Mouse (Mus musculus): Measurements from ENCODE around the gene Sim1. TPM values are rescaled to one million over a fixed set of nuclear protein-coding genes. Genes with fewer than 3 reads are reported as not detected.

The Sim1 gene
- polyA plus RNA-seq, 1 experiment from 2014 or later: 1.1 TPM

- H3K27ac ChIP-seq (replicated peaks; ENCODE audit: low read depth, low read length): no peak overlapping the region
- no peak overlapping the region for H3K4me3 ChIP-seq (ENCODE audit: low read depth, low read length)
- DNase-seq (ENCODE audit: low spot score) (peak; percentile 37), ATAC-seq (ENCODE audit: low read depth) (no peak)
- H3K27me3 ChIP-seq (replicated peaks; ENCODE audit: control insufficient read depth, insufficient read depth, low read length): no peaks in the 10 kb centered on the region
- 0 out of 2 replicates have a peak, but pooled peaks cover 3% of the 10 kb centered on the region for H3K4me1 ChIP-seq (ENCODE audit: control insufficient read depth, insufficient read depth, low read length)
- WGBS: 17% methylated on average over 8 of the region's 8 CpGs
- H3K36me3 ChIP-seq (ENCODE audit: control insufficient read depth, insufficient read depth, low read length): no peaks in the 10 kb centered on the region
- no peak overlapping the region for H3K4me2 ChIP-seq (ENCODE audit: low read depth, low read length)
- no peak overlapping the region for H3K9ac ChIP-seq (ENCODE audit: low read depth, low read length)
- H3K9me3 ChIP-seq (ENCODE audit: control insufficient read depth, low read length): no peaks in the 10 kb centered on the region
Measured at GRCm38 (mm10) chr10:51011391-51012150, 117.0 kb downstream of the Sim1 start.

GRCm38 (mm10) chr10:51014901-51015300 lies 120.3 kb downstream of the Sim1 start:
- ATAC-seq (ENCODE audit: low read depth) (no peak), DNase-seq (ENCODE audit: low spot score) (peak; percentile 40)
- Histone ChIP-seq H3K9me3 (ENCODE audit: control insufficient read depth, low read length) (no peaks in the 10 kb centered on the region), H3K4me2 (ENCODE audit: low read depth, low read length) (no peak overlapping the region), H3K4me3 (ENCODE audit: low read depth, low read length) (no peak overlapping the region), H3K36me3 (ENCODE audit: control insufficient read depth, insufficient read depth, low read length) (no peaks in the 10 kb centered on the region), H3K9ac (ENCODE audit: low read depth, low read length) (no peak overlapping the region), H3K4me1 (ENCODE audit: control insufficient read depth, insufficient read depth, low read length) (0 out of 2 replicates have a peak, but pooled peaks cover 6% of the 10 kb centered on the region), H3K27me3 (replicated peaks; ENCODE audit: control insufficient read depth, insufficient read depth, low read length) (no peaks in the 10 kb centered on the region), H3K27ac (replicated peaks; ENCODE audit: low read depth, low read length) (no peak overlapping the region)
- 48% methylated on average over 2 of the region's 2 CpGs for WGBS

- 0 out of 2 replicates have a peak, but pooled peaks cover 6% of the 10 kb centered on the region for H3K4me1 ChIP-seq (ENCODE audit: control insufficient read depth, insufficient read depth, low read length)
- no peaks in the 10 kb centered on the region for H3K36me3 ChIP-seq (ENCODE audit: control insufficient read depth, insufficient read depth, low read length)
- WGBS: 58% methylated on average over 1 of the region's 1 CpGs
- H3K27ac ChIP-seq (replicated peaks; ENCODE audit: low read depth, low read length): no peak overlapping the region
- no peaks in the 10 kb centered on the region for H3K9me3 ChIP-seq (ENCODE audit: control insufficient read depth, low read length)
- ATAC-seq (ENCODE audit: low read depth) (no peak), DNase-seq (ENCODE audit: low spot score) (no peak)
- H3K9ac ChIP-seq (ENCODE audit: low read depth, low read length): no peak overlapping the region
- no peaks in the 10 kb centered on the region for H3K27me3 ChIP-seq (replicated peaks; ENCODE audit: control insufficient read depth, insufficient read depth, low read length)
- no peak overlapping the region for H3K4me3 ChIP-seq (ENCODE audit: low read depth, low read length)
- H3K4me2 ChIP-seq (ENCODE audit: low read depth, low read length): no peak overlapping the region
Measured at GRCm38 (mm10) chr10:51015362-51015761, 120.8 kb downstream of the Sim1 start.

- no peak for DNase-seq (ENCODE audit: low spot score)
- no peak for ATAC-seq (ENCODE audit: low read depth)
- H3K4me1 ChIP-seq (ENCODE audit: control insufficient read depth, insufficient read depth, low read length): no peaks in the 10 kb centered on the region
- no peak overlapping the region for H3K9ac ChIP-seq (ENCODE audit: low read depth, low read length)
- no peak overlapping the region for H3K4me3 ChIP-seq (ENCODE audit: low read depth, low read length)
- no peak overlapping the region for H3K4me2 ChIP-seq (ENCODE audit: low read depth, low read length)
- H3K9me3 ChIP-seq (ENCODE audit: control insufficient read depth, low read length): no peaks in the 10 kb centered on the region
- H3K27me3 ChIP-seq (replicated peaks; ENCODE audit: control insufficient read depth, insufficient read depth, low read length): no peaks in the 10 kb centered on the region
- H3K36me3 ChIP-seq (ENCODE audit: control insufficient read depth, insufficient read depth, low read length): no peaks in the 10 kb centered on the region
- H3K27ac ChIP-seq (replicated peaks; ENCODE audit: low read depth, low read length): no peak overlapping the region
- 72% methylated on average over 9 of the region's 9 CpGs for WGBS
Measured at GRCm38 (mm10) chr10:51023308-51024279, 129.0 kb downstream of the Sim1 start.
